Mouse (Mus musculus) embryonic fibroblast, embryonic 13.5 days (primary cell): ENCODE data around the gene Nuak2. TPM values are rescaled to one million over a fixed set of nuclear protein-coding genes. Genes with fewer than 3 reads are reported as not detected.

Source experiments
- H3K27ac ChIP-seq: 2 replicates; pipeline ENCODE4 v1.5.1; 2012; ENCODE audit warnings: low read length, control low read depth, inconsistent platforms; ENCODE audit not compliant: insufficient read depth
- H3K4me1 ChIP-seq: 2 replicates; pipeline ENCODE4 v1.6.1; 2011; ENCODE audit warnings: low read length; ENCODE audit not compliant: control insufficient read depth, insufficient read depth
- H3K4me3 ChIP-seq: 2 replicates; pipeline ENCODE4 v1.5.1; 2011; ENCODE audit warnings: mild to moderate bottlenecking, control low read depth, low read length; ENCODE audit not compliant: insufficient read depth
- CTCF ChIP-seq: IDR thresholded peaks from 2 replicates; pipeline ENCODE4 v1.5.1; 2011; ENCODE audit warnings: mild to moderate bottlenecking, control low read depth, low read length, moderate library complexity, borderline replicate concordance; ENCODE audit not compliant: insufficient read depth
- POLR2A ChIP-seq: IDR thresholded peaks from 2 replicates; pipeline ENCODE4 v1.6.1; 2011; ENCODE audit warnings: low read depth, mild to moderate bottlenecking, control low read depth, low read length, moderate library complexity
- polyA plus RNA-seq: library from polyadenylated mRNA; stranded (reverse); fragments of >200 nt; gene quantifications from 2 replicates; pipeline ENCODE4 v1.2.4, GENCODE M21; 2011; ENCODE audit warnings: low read depth; ENCODE audit not compliant: missing spikeins, insufficient read length

Nuak2 gene
- polyA plus RNA-seq, 1 experiment: 9.2 TPM

DNA sequence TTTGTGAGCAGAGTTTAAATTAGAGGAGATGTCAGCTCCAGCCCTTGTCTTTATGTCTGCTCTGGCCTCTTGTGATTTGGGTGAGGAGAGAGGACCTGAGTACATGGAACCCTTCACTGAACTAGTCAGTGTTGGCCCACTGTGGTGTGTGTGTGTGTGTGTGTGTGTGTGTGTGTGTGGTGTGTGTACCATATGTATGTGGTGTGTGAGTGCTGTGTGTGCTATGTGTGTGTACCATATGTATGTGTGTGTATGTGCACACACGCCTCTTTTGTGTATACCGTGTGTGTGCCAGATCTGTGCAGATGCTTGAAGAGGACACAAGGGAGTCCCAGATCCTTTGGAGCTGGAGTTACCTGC, 33.8 kb upstream of the Nuak2 start:
- H3K4me1 ChIP-seq: peaks cover 8% of the 10 kb centered on the region; the same call in 1 of the 2 replicates
- TF ChIP-seq POLR2A (no peak), CTCF (no peak)
- no peak overlapping the region for H3K4me3 ChIP-seq
- no peak overlapping the region for H3K27ac ChIP-seq

GRCm38 (mm10) chr1:132283018-132283417, 32.9 kb upstream of the Nuak2 start:
- Histone ChIP-seq H3K27ac (no peak overlapping the region), H3K4me1 (peaks cover 15% of the 10 kb centered on the region), H3K4me3 (no peak overlapping the region)
- TF ChIP-seq POLR2A (no peak), CTCF (no peak)

GRCm38 (mm10) chr1:132286735-132287134, 29.2 kb upstream of the Nuak2 start:
- Histone ChIP-seq H3K4me3 (no peak overlapping the region), H3K27ac (no peak overlapping the region), H3K4me1 (peaks cover 23% of the 10 kb centered on the region)
- TF ChIP-seq CTCF (no peak), POLR2A (no peak)

DNA sequence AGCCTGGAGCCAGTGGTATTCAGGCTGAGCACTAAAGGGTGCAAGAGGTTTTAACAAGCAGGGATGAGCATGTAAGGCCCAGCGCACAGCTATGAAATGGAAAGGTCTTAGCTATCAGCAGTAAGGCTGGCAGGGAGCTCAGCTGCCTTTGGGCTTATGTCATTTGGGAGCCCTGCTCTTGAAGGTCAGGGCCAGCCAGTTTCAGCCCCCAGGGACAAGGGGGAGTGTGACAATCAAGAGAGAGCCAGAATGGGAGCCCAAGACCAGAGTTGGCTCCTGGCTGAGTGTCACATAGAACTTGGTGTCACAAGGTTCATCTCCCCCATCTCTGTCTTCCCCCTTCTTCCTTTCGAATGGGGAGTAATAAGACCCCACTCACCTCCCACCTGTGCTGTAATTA, 28.5 kb upstream of the Nuak2 start:
- Histone ChIP-seq H3K4me3 (no peak overlapping the region), H3K4me1 (peaks cover 29% of the 10 kb centered on the region), H3K27ac (peak overlapping the region; percentile 72)
- TF ChIP-seq POLR2A (no peak), CTCF (no peak)

GRCm38 (mm10) chr1:132287991-132288451, 27.9 kb upstream of the Nuak2 start:
- H3K4me3 ChIP-seq: no peak overlapping the region
- H3K27ac ChIP-seq: peak overlapping the region; percentile 72
- peaks cover 33% of the 10 kb centered on the region for H3K4me1 ChIP-seq
- TF ChIP-seq CTCF: peak; percentile 66; the same call in 1 of the 2 replicates
- TF ChIP-seq POLR2A: no peak

DNA sequence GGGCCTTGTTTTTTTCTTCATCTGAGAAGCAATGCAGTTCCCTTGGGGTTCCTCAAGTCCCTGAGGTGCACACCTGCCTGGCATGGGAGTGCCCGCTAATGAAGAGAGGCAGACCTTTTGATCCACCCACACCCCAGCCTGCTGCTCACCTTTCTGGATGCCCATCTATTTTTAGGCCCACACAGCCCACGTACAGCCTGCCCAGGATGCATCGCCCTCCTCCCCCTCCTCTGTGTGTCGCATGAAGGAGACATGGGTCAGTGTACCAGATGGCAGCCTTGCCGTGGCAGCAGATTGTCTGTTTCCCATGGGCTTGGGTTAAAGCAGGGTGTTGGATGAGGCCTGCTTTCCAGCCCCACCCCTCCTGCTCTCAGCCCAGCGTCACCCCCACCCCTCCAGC, 26.0 kb upstream of the Nuak2 start:
- peak overlapping the region; percentile 9; the same call in 1 of the 2 replicates for H3K27ac ChIP-seq
- H3K4me3 ChIP-seq: peak overlapping the region; percentile 4; the same call in 1 of the 2 replicates
- peaks cover 35% of the 10 kb centered on the region for H3K4me1 ChIP-seq
- no peak for TF ChIP-seq POLR2A
- TF ChIP-seq CTCF: no peak

GRCm38 (mm10) chr1:132290921-132291675, 24.8 kb upstream of the Nuak2 start:
- H3K4me3 ChIP-seq: peak overlapping the region; percentile 0; the same call in 1 of the 2 replicates
- TF ChIP-seq POLR2A (0 out of 2 replicates have a peak, but pooled peaks have one; percentile 14), CTCF (no peak)

GRCm38 (mm10) chr1:132291706-132292105, 24.2 kb upstream of the Nuak2 start:
- peak overlapping the region; percentile 97 for H3K27ac ChIP-seq
- peaks cover 42% of the 10 kb centered on the region for H3K4me1 ChIP-seq
- H3K4me3 ChIP-seq: peak overlapping the region; percentile 0; the same call in 1 of the 2 replicates
- TF ChIP-seq CTCF: no peak
- TF ChIP-seq POLR2A: peak; percentile 39

More at GRCm38 (mm10) chr1:132290921-132291675, 24.8 kb upstream of the Nuak2 start:
- peak overlapping the region; percentile 97 for H3K27ac ChIP-seq
- H3K4me1 ChIP-seq: peaks cover 39% of the 10 kb centered on the region

DNA sequence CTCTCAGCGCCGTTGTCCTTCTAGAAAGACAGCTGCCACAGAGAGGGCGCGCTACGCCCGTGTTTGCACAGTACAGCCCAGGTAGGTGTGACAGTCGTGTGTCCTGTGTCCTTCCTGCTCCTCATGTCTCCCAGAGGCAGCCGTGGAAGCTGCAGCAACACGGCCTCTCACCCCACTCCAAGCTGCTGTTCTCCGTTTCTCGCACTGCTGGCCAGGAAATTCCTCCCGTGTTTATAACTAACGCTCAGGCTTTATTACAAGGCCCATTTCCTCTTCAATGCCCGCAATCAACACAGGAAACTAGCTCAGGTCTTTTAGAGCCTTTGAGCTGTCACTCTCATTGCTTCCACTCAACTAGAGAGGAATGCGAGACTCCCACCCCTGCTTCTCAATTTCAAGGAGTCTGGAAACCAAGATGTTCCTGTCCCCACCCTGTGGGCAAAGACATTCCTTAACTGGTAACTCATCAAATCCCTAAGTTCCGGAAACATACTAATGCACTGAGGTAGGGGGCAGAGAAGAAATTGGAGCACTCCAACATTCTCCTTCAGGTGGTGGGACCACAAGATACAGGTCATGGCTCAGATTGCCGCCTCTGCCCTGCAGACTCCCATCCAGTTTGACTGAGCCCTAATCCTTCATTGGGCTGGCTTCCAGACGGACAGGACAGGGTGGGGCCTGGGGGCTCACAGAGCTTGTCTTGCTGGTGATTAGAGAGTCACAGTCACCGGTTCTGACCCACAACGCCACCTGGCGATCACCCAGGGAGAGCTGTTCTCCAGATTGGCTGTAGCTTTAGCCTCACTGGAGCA, 23.4 kb upstream of the Nuak2 start:
- peak; percentile 57; the same call in 1 of the 2 replicates for TF ChIP-seq CTCF
- TF ChIP-seq POLR2A: peak; percentile 32; the same call in 1 of the 2 replicates
- no peak overlapping the region for H3K4me3 ChIP-seq
- peak overlapping the region; percentile 97 for H3K27ac ChIP-seq

More for the DNA sequence above, 23.4 kb upstream of the Nuak2 start:
- H3K4me1 ChIP-seq: peaks cover 36% of the 10 kb centered on the region
